In genomic region chr10:85038147-85038546, GRCm38 (mm10) we compare ENCODE assay signal across 12 mouse cellular contexts.
"Had no signal": no experiment of that assay in that cellular context is flagged by ENCODE, and none has a peak within 500 bp of the region (broad histone marks: within the 10 kb centered on the region; RNA-seq: fewer than 3 reads in every experiment).

No protein-coding gene starts in this region.

- H3K4me2 ChIP-seq: lung, embryonic 15.5 days; midbrain, embryonic 13.5 days had no signal

- H3K9me3 ChIP-seq: lung, embryonic 15.5 days; midbrain, embryonic 13.5 days had no signal

- ATAC-seq: hindbrain, postnatal 0 days; midbrain, embryonic 13.5 days had no signal

- H3K36me3 ChIP-seq: lung, embryonic 15.5 days; midbrain, embryonic 13.5 days had no signal

- H3K4me1 ChIP-seq: lung, embryonic 15.5 days had no signal

- H3K4me3 ChIP-seq: lung, embryonic 15.5 days; megakaryocyte, embryonic 14.5 days; midbrain, embryonic 13.5 days had no signal

- H3K27ac ChIP-seq: hindbrain, postnatal 0 days; liver, embryonic 14.5 days; lung, embryonic 15.5 days; macrophage; midbrain, embryonic 13.5 days had no signal

- H3K9ac ChIP-seq: liver, embryonic 14.5 days; lung, embryonic 15.5 days; midbrain, embryonic 13.5 days had no signal

- H3K27me3 ChIP-seq: lung, embryonic 15.5 days had no signal

- DNase-seq: kidney, adult 18-20 months; kidney, postnatal 36 days; layer of hippocampus, adult 9-11 months; layer of hippocampus, postnatal 36 days; right cerebral cortex, postnatal 14 days; thymus, postnatal 4 days had no signal
